ENCODE assay signal across 31 mouse cellular contexts in genomic region chr8:93399698-93400097, GRCm38 (mm10). TPM values are rescaled to one million over a fixed set of nuclear protein-coding genes. Genes with fewer than 3 reads are reported as not detected.
A peak's percentile ranks its signal among the peaks of the same experiment; 100 is the strongest.
DNase-seq lines count a peak whose midpoint lies in the region; ATAC-seq and TF ChIP-seq lines count a peak whose summit lies in the region.
"Had no signal": no experiment of that assay in that cellular context is flagged by ENCODE, and none has a peak within 500 bp of the region (broad histone marks: within the 10 kb centered on the region; RNA-seq: fewer than 3 reads in every experiment).

No protein-coding gene starts in this region.

- H3K4me2 ChIP-seq in liver, embryonic 12.5 days, result no peak overlapping the region
- H3K4me2 ChIP-seq: embryonic facial prominence, embryonic 13.5 days; embryonic facial prominence, embryonic 15.5 days; forebrain, embryonic 12.5 days had no signal

- peak; percentile 98 for DNase-seq in liver, adult 2 months (ENCODE audit: extremely low read depth, low read depth, low spot score)
- peak; percentile 5 to 14 for DNase-seq in lung, adult 18-20 months
- no peak for DNase-seq in lung, postnatal 4 days
- DNase-seq in lung, postnatal 36 days, result peak; percentile 10
- DNase-seq in lung, postnatal 10 days, result no peak
- no peak for DNase-seq in testis, postnatal 10 days (ENCODE audit: low spot score)
- DNase-seq: adrenal gland, adult 2 months; adrenal gland, postnatal 10 days; adrenal gland, postnatal 25 days; cerebellum, adult 11 months; cerebellum, adult 18-20 months; cerebellum, adult 8-10 months; cerebellum, adult 9-11 months; cerebellum, postnatal 14 days; cerebellum, postnatal 36 days; embryo, embryonic 11 days had no signal

- WGBS in liver, adult 2 months, result 20% methylated on average over 2 of the region's 2 CpGs
- 57% methylated on average over 2 of the region's 2 CpGs for WGBS in liver, embryonic 12.5 days (ENCODE audit: insufficient replicate concordance)

- no peaks in the 10 kb centered on the region for H3K9me3 ChIP-seq in liver, embryonic 12.5 days (replicated peaks)
- H3K9me3 ChIP-seq: embryonic facial prominence, embryonic 13.5 days; embryonic facial prominence, embryonic 15.5 days; forebrain, embryonic 10.5 days; forebrain, embryonic 12.5 days had no signal

- no peak for TF ChIP-seq POLR2A in liver, adult 2 months (IDR thresholded peaks at IDR 0.05; ENCODE audit: extremely low read depth, insufficient read depth, low read length)
- TF ChIP-seq POLR2A in testis, adult 2 months (IDR thresholded peaks at IDR 0.05; ENCODE audit: control insufficient read depth, low read depth, low read length), result no peak

- no peak for ATAC-seq in liver, embryonic 12.5 days
- ATAC-seq: forebrain, embryonic 14.5 days had no signal

- peaks cover 14% of the 10 kb centered on the region for H3K4me1 ChIP-seq in liver, adult 2 months (ENCODE audit: control insufficient read depth, insufficient read depth, low read length)
- H3K4me1 ChIP-seq in liver, embryonic 12.5 days, result no peaks in the 10 kb centered on the region
- no peaks in the 10 kb centered on the region for H3K4me1 ChIP-seq in testis, adult 2 months (ENCODE audit: control insufficient read depth, insufficient read depth, low read length)
- H3K4me1 ChIP-seq: embryonic facial prominence, embryonic 13.5 days; embryonic facial prominence, embryonic 15.5 days; forebrain, embryonic 10.5 days; forebrain, embryonic 12.5 days had no signal

- H3K36me3 ChIP-seq in liver, adult 2 months (ENCODE audit: control insufficient read depth, insufficient read depth, low read length), result no peaks in the 10 kb centered on the region
- H3K36me3 ChIP-seq in liver, embryonic 12.5 days, result no peaks in the 10 kb centered on the region
- no peaks in the 10 kb centered on the region for H3K36me3 ChIP-seq in testis, adult 2 months (ENCODE audit: control insufficient read depth, insufficient read depth, low read length)
- H3K36me3 ChIP-seq: embryonic facial prominence, embryonic 13.5 days; embryonic facial prominence, embryonic 15.5 days; forebrain, embryonic 10.5 days; forebrain, embryonic 12.5 days had no signal

- no peaks in the 10 kb centered on the region for H3K79me2 ChIP-seq in liver, adult 2 months (ENCODE audit: control insufficient read depth, insufficient read depth, low read length)

- TF ChIP-seq CTCF in liver, adult 2 months (IDR thresholded peaks at IDR 0.05; ENCODE audit: low read depth, low read length), result no peak
- TF ChIP-seq CTCF in testis, adult 2 months (IDR thresholded peaks at IDR 0.05; ENCODE audit: control insufficient read depth, insufficient read depth, insufficient replicate concordance, low read depth, low read length), result no peak

- H3K27me3 ChIP-seq in liver, adult 2 months (ENCODE audit: control insufficient read depth, insufficient read depth, low read length), result no peaks in the 10 kb centered on the region
- H3K27me3 ChIP-seq in liver, embryonic 12.5 days (replicated peaks), result no peaks in the 10 kb centered on the region
- no peaks in the 10 kb centered on the region for H3K27me3 ChIP-seq in testis, adult 2 months (ENCODE audit: control insufficient read depth, insufficient read depth, low read length)
- H3K27me3 ChIP-seq: embryonic facial prominence, embryonic 13.5 days; embryonic facial prominence, embryonic 15.5 days; forebrain, embryonic 12.5 days had no signal

- 0 out of 2 replicates have a peak overlapping the region, but pooled peaks have one; percentile 37 for H3K9ac ChIP-seq in liver, adult 2 months (ENCODE audit: low read depth, low read length)
- no peak overlapping the region for H3K9ac ChIP-seq in liver, embryonic 12.5 days
- H3K9ac ChIP-seq: embryonic facial prominence, embryonic 13.5 days; embryonic facial prominence, embryonic 15.5 days; forebrain, embryonic 12.5 days had no signal

- H3K27ac ChIP-seq in liver, adult 2 months (replicated peaks; ENCODE audit: insufficient read depth, low read depth, low read length), result peak overlapping the region; percentile 86
- H3K27ac ChIP-seq in liver, embryonic 12.5 days, result no peak overlapping the region
- no peak overlapping the region for H3K27ac ChIP-seq in testis, adult 2 months (ENCODE audit: control insufficient read depth, insufficient read depth, low read depth, low read length)
- H3K27ac ChIP-seq: embryonic facial prominence, embryonic 13.5 days; embryonic facial prominence, embryonic 15.5 days; forebrain, embryonic 10.5 days; forebrain, embryonic 12.5 days had no signal

- H3K4me3 ChIP-seq in liver, adult 2 months (ENCODE audit: insufficient read depth, low read depth, low read length), result no peak overlapping the region
- no peak overlapping the region for H3K4me3 ChIP-seq in liver, embryonic 12.5 days
- H3K4me3 ChIP-seq in testis, adult 2 months (ENCODE audit: control insufficient read depth, low read depth, low read length), result peak overlapping the region; percentile 64
- H3K4me3 ChIP-seq: embryonic facial prominence, embryonic 13.5 days; embryonic facial prominence, embryonic 15.5 days; erythroblast, embryonic 14.5 days; forebrain, embryonic 10.5 days; forebrain, embryonic 12.5 days had no signal

RNA-seq across cellular contexts. Expression of gene Ces1h, which starts 20.2 kb away (rescaled TPM):
- total RNA-seq in liver, adult 2 months (2014; rRNA removed), result not detected in 2 replicates
- polyA plus RNA-seq in liver, adult 2 months (2012; rRNA removed), result not detected in 2 replicates
- polyA plus RNA-seq in liver, embryonic 12.5 days (2016; fragmentation: Nextera tagmentation; extraction: Ambion mirVana), result not detected in 2 replicates
- polyA plus RNA-seq in testis, adult 2 months (2012; rRNA removed), result 0.94 and 1.0 TPM in 2 replicates
- total RNA-seq: adrenal gland, adult 2 months; adrenal gland, postnatal 10 days; adrenal gland, postnatal 25 days; adrenal gland, postnatal 4 days; common myeloid progenitor, adult 5-6 weeks; ES-E14; MEL had no signal
- polyA plus RNA-seq: adrenal gland, adult 2 months; brain, embryonic 14.5 days; C2C12; embryonic facial prominence, embryonic 11.5 days; embryonic facial prominence, embryonic 13.5 days; erythroblast, embryonic 14.5 days; forebrain, embryonic 10.5 days; forebrain, embryonic 12.5 days; forebrain, embryonic 14.5 days had no signal

Comparison
In these comparisons a context has a peak if more than half of its experiments do, and no peak if none do; other contexts are left out.
1. DNase-seq: peak in liver, adult 2 months (single experiment), lung, adult 18-20 months (2 of 2) and lung, postnatal 36 days (single experiment); none in lung, postnatal 4 days (0 of 2), lung, postnatal 10 days (single experiment) and testis, postnatal 10 days (single experiment).